Mouse (Mus musculus): ENCODE measurements at regions not wholly inside any gene's neighbourhood (a gene's known extent, or its start where the extent isn't known, plus 50 kb on each side); places are given as distances from the start of the nearest gene placed in this dataset.

GRCm38 (mm10) chr7:40257733-40258376, 640.3 kb upstream of the Vstm2b start:
- no peak for TF ChIP-seq CTCF (IDR thresholded peaks at IDR 0.05; ENCODE audit: insufficient read depth, low read length)
- TF ChIP-seq POLR2A (IDR thresholded peaks at IDR 0.05; ENCODE audit: borderline replicate concordance, extremely low read depth, low read depth, low read length), result no peak
